Mouse (Mus musculus) MEL (cell line): ENCODE measurements around the gene Dapk1. TPM values are rescaled to one million over a fixed set of nuclear protein-coding genes. Genes with fewer than 3 reads are reported as not detected.

Experiments used
- DNase-seq: peaks from one replicate; pipeline ENCODE4 v3.0.0; 2011; ENCODE audit warnings: low read depth, low spot score
- H3K27ac ChIP-seq: 2 replicates; pipeline ENCODE4 v1.5.1; 2012; ENCODE audit warnings: low read depth, mild to moderate bottlenecking, control low read depth, low read length, moderate library complexity; ENCODE audit not compliant: control insufficient read depth
- H3K27me3 ChIP-seq, 2 experiments: fragments of 150-350 bp in 1 of 2; sonication (generic) in 1 of 2; 2 replicates each; pipeline ENCODE4 v1.6.1; 2012; ENCODE audit warnings: low read length in 2 of 2, mild to moderate bottlenecking in 2 of 2, improper control_type of control experiment in 1 of 2, moderate library complexity in 1 of 2; ENCODE audit not compliant: insufficient read depth in 2 of 2, control insufficient read depth in 1 of 2
- H3K36me3 ChIP-seq, 2 experiments: 2 replicates each; pipeline ENCODE4 v1.6.1; 2012 to 2014; ENCODE audit warnings: low read length in 2 of 2, improper control_type of control experiment in 1 of 2, inconsistent platforms in 1 of 2, mild to moderate bottlenecking in 1 of 2; ENCODE audit not compliant: insufficient read depth in 2 of 2, control insufficient read depth in 1 of 2
- H3K4me1 ChIP-seq, 2 experiments: fragments of 150-350 bp in 1 of 2; sonication (generic) in 1 of 2; 2 replicates each; pipeline ENCODE4 v1.6.1; 2012; ENCODE audit warnings: low read length in 2 of 2, improper control_type of control experiment in 1 of 2, mild to moderate bottlenecking in 1 of 2; ENCODE audit not compliant: insufficient read depth in 2 of 2, control insufficient read depth in 1 of 2
- H3K4me3 ChIP-seq, 2 experiments: fragments of 150-350 bp in 1 of 2; sonication (generic) in 1 of 2; 2 replicates each; pipeline ENCODE4 v1.5.1; 2012; ENCODE audit warnings: low read depth in 2 of 2, low read length in 2 of 2, mild to moderate bottlenecking in 2 of 2, moderate library complexity in 2 of 2, control low read depth in 1 of 2, improper control_type of control experiment in 1 of 2; ENCODE audit not compliant: control insufficient read depth in 1 of 2, insufficient read depth in 1 of 2
- H3K79me2 ChIP-seq: 2 replicates; pipeline ENCODE4 v1.6.1; 2012; ENCODE audit warnings: mild to moderate bottlenecking, low read length, moderate library complexity; ENCODE audit not compliant: control insufficient read depth, poor library complexity, insufficient read depth
- H3K9ac ChIP-seq: 2 replicates; pipeline ENCODE4 v1.6.1; 2012; ENCODE audit warnings: low read depth, mild to moderate bottlenecking, control low read depth, low read length, moderate library complexity; ENCODE audit not compliant: control insufficient read depth, poor library complexity, severe bottlenecking
- H3K9me3 ChIP-seq: fragments of 150-350 bp; sonication (generic); replicated peaks from 2 replicates; pipeline ENCODE4 v1.6.1; 2012; ENCODE audit warnings: mild to moderate bottlenecking, low read length, improper control_type of control experiment, moderate library complexity; ENCODE audit not compliant: insufficient read depth
- CHD1 ChIP-seq: IDR thresholded peaks from 2 replicates; pipeline ENCODE4 v1.6.1; 2012; ENCODE audit warnings: low read depth, mild to moderate bottlenecking, inconsistent platforms, low read length, improper control_type of control experiment
- CHD2 ChIP-seq: IDR thresholded peaks from 2 replicates; pipeline ENCODE4 v1.6.1; 2011; ENCODE audit warnings: low read length, improper control_type of control experiment
- CTCF ChIP-seq, 3 experiments: IDR thresholded peaks in 2 of 3; conservative IDR thresholded peaks in 1 of 3; 2 replicates each; pipeline ENCODE4 v1.5.1; 2011 to 2012; ENCODE audit warnings: low read length in 3 of 3, low read depth in 2 of 3, mild to moderate bottlenecking in 2 of 3, improper control_type of control experiment in 1 of 3, inconsistent platforms in 1 of 3, mixed read lengths in 1 of 3, moderate library complexity in 1 of 3; ENCODE audit not compliant: control insufficient read depth in 1 of 3, insufficient read depth in 1 of 3, poor library complexity in 1 of 3, severe bottlenecking in 1 of 3
- E2F4 ChIP-seq: IDR thresholded peaks from 2 replicates; pipeline ENCODE4 v1.6.1; 2011; ENCODE audit warnings: low read depth, low read length, improper control_type of control experiment, borderline replicate concordance
- ELF1 ChIP-seq: IDR thresholded peaks from 2 replicates; pipeline ENCODE4 v1.6.1; 2014; ENCODE audit warnings: low read depth, mild to moderate bottlenecking, inconsistent platforms, low read length, improper control_type of control experiment, moderate library complexity
- ETS1 ChIP-seq: IDR thresholded peaks from 2 replicates; pipeline ENCODE4 v1.6.1; 2012; ENCODE audit warnings: low read depth, mild to moderate bottlenecking, inconsistent platforms, low read length, improper control_type of control experiment, moderate library complexity
- GATA1 ChIP-seq: IDR thresholded peaks from 2 replicates; pipeline ENCODE4 v1.6.1; 2011; ENCODE audit warnings: low read depth, low read length, improper control_type of control experiment
- JUND ChIP-seq: IDR thresholded peaks from 2 replicates; pipeline ENCODE4 v1.6.1; 2011; ENCODE audit warnings: low read depth, mild to moderate bottlenecking, improper control_type of control experiment, low read length
- KAT2A ChIP-seq: conservative IDR thresholded peaks from 2 replicates; pipeline ENCODE4 v1.6.1; 2012; ENCODE audit warnings: low read depth, low read length, improper control_type of control experiment, inconsistent platforms
- MAFK ChIP-seq: IDR thresholded peaks from 2 replicates; pipeline ENCODE4 v1.6.1; 2011; ENCODE audit warnings: low read depth, mild to moderate bottlenecking, low read length, improper control_type of control experiment, borderline replicate concordance
- MAZ ChIP-seq: IDR thresholded peaks from 2 replicates; pipeline ENCODE4 v1.6.1; 2012; ENCODE audit warnings: low read depth, mild to moderate bottlenecking, inconsistent platforms, low read length, improper control_type of control experiment
- MEF2A ChIP-seq: IDR thresholded peaks from 2 replicates; pipeline ENCODE4 v1.6.1; 2014; ENCODE audit warnings: low read depth, mild to moderate bottlenecking, inconsistent platforms, low read length, improper control_type of control experiment; ENCODE audit not compliant: poor library complexity, insufficient replicate concordance, severe bottlenecking; ENCODE audit errors: extremely low read depth
- MXI1 ChIP-seq: IDR thresholded peaks from 2 replicates; pipeline ENCODE4 v1.6.1; 2011; ENCODE audit warnings: mild to moderate bottlenecking, low read depth, low read length, improper control_type of control experiment
- MYB ChIP-seq: IDR thresholded peaks from 2 replicates; pipeline ENCODE4 v1.6.1; 2011; ENCODE audit warnings: mild to moderate bottlenecking, low read depth, low read length, improper control_type of control experiment
- POLR2A ChIP-seq, 2 experiments: IDR thresholded peaks; 2 replicates each; pipeline ENCODE4 v1.6.1; 2011 to 2012; ENCODE audit warnings: low read length in 2 of 2, mild to moderate bottlenecking in 2 of 2, control low read depth in 1 of 2, improper control_type of control experiment in 1 of 2, low read depth in 1 of 2, moderate library complexity in 1 of 2; ENCODE audit not compliant: control insufficient read depth in 1 of 2, insufficient read depth in 1 of 2, poor library complexity in 1 of 2
- POLR2AphosphoS5 ChIP-seq: IDR thresholded peaks from 2 replicates; pipeline ENCODE4 v1.6.1; 2012; ENCODE audit warnings: low read depth, borderline replicate concordance, mild to moderate bottlenecking, inconsistent platforms, low read length, moderate library complexity, mixed read lengths
- RCOR1 ChIP-seq: IDR thresholded peaks from 2 replicates; pipeline ENCODE4 v1.6.1; 2012; ENCODE audit warnings: low read depth, mild to moderate bottlenecking, inconsistent platforms, low read length, improper control_type of control experiment
- TAL1 ChIP-seq: IDR thresholded peaks from 2 replicates; pipeline ENCODE4 v1.6.1; 2012; ENCODE audit warnings: mild to moderate bottlenecking, inconsistent platforms, low read length, moderate library complexity, mixed read lengths
- TBP ChIP-seq: IDR thresholded peaks from 2 replicates; pipeline ENCODE4 v1.8.0; 2011; ENCODE audit warnings: low read depth, low read length, improper control_type of control experiment
- TCF12 ChIP-seq: IDR thresholded peaks from 2 replicates; pipeline ENCODE4 v1.6.1; 2014; ENCODE audit warnings: low read depth, mild to moderate bottlenecking, inconsistent platforms, low read length, improper control_type of control experiment, moderate library complexity
- USF2 ChIP-seq, 2 experiments: IDR thresholded peaks; 2 replicates each; pipeline ENCODE4 v1.6.1; 2011 to 2012; ENCODE audit warnings: improper control_type of control experiment in 2 of 2, low read length in 2 of 2, borderline replicate concordance in 1 of 2, inconsistent platforms in 1 of 2, low read depth in 1 of 2, mild to moderate bottlenecking in 1 of 2; ENCODE audit not compliant: insufficient read depth in 1 of 2
- ZMIZ1 ChIP-seq: IDR thresholded peaks from 2 replicates; pipeline ENCODE4 v1.6.1; 2012; ENCODE audit warnings: low read depth, mild to moderate bottlenecking, inconsistent platforms, low read length, improper control_type of control experiment, moderate library complexity
- polyA plus RNA-seq, 2 experiments: library from polyadenylated mRNA; stranded (reverse) in 1 of 2; unstranded in 1 of 2; fragments of >175 nt in 1 of 2; fragments of >200 nt in 1 of 2; gene quantifications; 2 replicates each; pipeline versions ENCODE4 v1.2.1 to v1.2.4; 2012; ENCODE audit warnings: low replicate concordance in 2 of 2, low read depth in 1 of 2; ENCODE audit not compliant: insufficient read length in 2 of 2, insufficient read depth in 1 of 2, missing spikeins in 1 of 2
- total RNA-seq: library from RNA; depleted of rRNA; stranded (reverse); fragments of 300-350 nt; gene quantifications from 2 replicates; pipeline ENCODE4 v1.2.3, GENCODE M21; 2012

The Dapk1 gene
- total and polyA plus RNA-seq, 3 experiments = 5.1 to 8.2 TPM; not detected in 1

DNA sequence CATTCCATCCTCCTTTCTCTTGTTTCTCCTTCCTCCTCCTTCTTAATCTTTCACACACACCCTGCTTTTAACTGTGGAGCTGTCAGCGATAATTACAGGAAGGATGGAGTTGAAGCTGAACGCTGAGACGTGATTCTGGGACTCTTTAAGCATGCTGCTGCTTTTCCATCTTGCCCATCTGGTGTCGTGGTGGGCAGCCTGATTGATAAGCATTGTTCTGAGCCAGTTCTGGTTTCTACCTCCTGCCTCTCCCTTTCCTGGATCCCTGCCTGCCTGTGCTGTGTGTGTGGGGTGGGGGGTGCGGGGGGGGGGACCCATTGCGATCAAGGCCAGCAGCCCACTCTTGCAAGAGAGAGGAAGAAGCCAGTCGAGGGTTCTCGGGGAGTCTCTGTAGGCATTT, 95.0 kb downstream of the Dapk1 start:
- Histone ChIP-seq H3K27me3 (no peaks in the 10 kb centered on the region), H3K79me2 (no peaks in the 10 kb centered on the region), H3K36me3 (no peaks in the 10 kb centered on the region; a peak in 1 of 4 replicates), H3K4me1 (peaks cover 6 to 7% of the 10 kb centered on the region in 2 experiments; a peak in 3 of 4 replicates), H3K9me3 (no peaks in the 10 kb centered on the region), H3K4me3 (no peak overlapping the region), H3K9ac (no peak overlapping the region), H3K27ac (no peak overlapping the region)
- DNase-seq = no peak
- TF ChIP-seq TAL1 = no peak
- TF ChIP-seq ELF1 = no peak
- TF ChIP-seq GATA1 = no peak
- no peak for TF ChIP-seq MXI1
- TF ChIP-seq KAT2A = no peak
- no peak for TF ChIP-seq TCF12
- TF ChIP-seq CTCF (IDR thresholded peaks at IDR 0.05 in 2 of 3, conservative IDR thresholded peaks at IDR 0.05 in 1 of 3; ENCODE audit: control insufficient read depth in 1 of 3, insufficient read depth in 1 of 3, low read depth in 2 of 3, low read length in 3 of 3, poor library complexity in 1 of 3, severe bottlenecking in 1 of 3) = no peak
- TF ChIP-seq JUND = no peak
- TF ChIP-seq TBP = no peak
- no peak for TF ChIP-seq USF2 (IDR thresholded peaks at IDR 0.05; ENCODE audit: borderline replicate concordance in 1 of 2, insufficient read depth in 1 of 2, low read depth in 1 of 2, low read length in 2 of 2)
- no peak for TF ChIP-seq POLR2AphosphoS5
- no peak for TF ChIP-seq POLR2A (IDR thresholded peaks at IDR 0.05; ENCODE audit: control insufficient read depth in 1 of 2, insufficient read depth in 1 of 2, low read depth in 1 of 2, low read length in 2 of 2, poor library complexity in 1 of 2)
- TF ChIP-seq MYB = no peak
- no peak for TF ChIP-seq ETS1
- TF ChIP-seq E2F4 = no peak
- no peak for TF ChIP-seq RCOR1
- TF ChIP-seq MEF2A = no peak

DNA sequence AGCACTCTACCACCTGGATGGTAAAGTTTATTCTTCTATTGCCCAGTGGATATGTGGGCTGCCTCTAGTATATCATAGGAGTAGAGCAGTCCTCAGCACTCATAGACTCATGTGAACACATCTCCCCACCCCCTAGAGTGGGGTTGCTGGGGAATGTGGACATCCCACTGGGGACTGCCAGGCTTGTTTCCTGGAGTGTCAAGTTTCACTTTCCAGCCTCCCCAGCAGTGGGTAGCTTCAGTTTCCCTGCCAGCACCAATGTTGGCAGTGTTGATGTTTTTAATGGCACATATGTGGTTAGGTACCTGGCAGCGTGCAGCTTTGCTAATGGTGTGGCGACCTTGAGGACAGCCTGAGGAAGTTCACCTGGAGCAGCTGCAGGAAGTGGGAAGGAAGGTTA, 96.3 kb downstream of the Dapk1 start:
- TF ChIP-seq ZMIZ1 = no peak
- TF ChIP-seq POLR2AphosphoS5 = no peak
- no peak for TF ChIP-seq MEF2A
- no peak for TF ChIP-seq CHD2
- no peak for TF ChIP-seq MAZ
- TF ChIP-seq MAFK = no peak
- no peak for TF ChIP-seq JUND
- no peak for TF ChIP-seq TCF12
- TF ChIP-seq CHD1 = no peak
- peaks cover 6 to 7% of the 10 kb centered on the region in 2 experiments; a peak in 3 of 4 replicates for H3K4me1 ChIP-seq
- no peaks in the 10 kb centered on the region; a peak in 1 of 4 replicates for H3K36me3 ChIP-seq

More for the DNA sequence above, 96.3 kb downstream of the Dapk1 start:
- Histone ChIP-seq H3K4me3 (no peak overlapping the region), H3K27me3 (no peaks in the 10 kb centered on the region), H3K27ac (no peak overlapping the region), H3K9me3 (no peaks in the 10 kb centered on the region), H3K79me2 (no peaks in the 10 kb centered on the region), H3K9ac (no peak overlapping the region)
- DNase-seq = no peak
